Mouse (Mus musculus): Measurements from ENCODE around the gene Numa1. TPM values are rescaled to one million over a fixed set of nuclear protein-coding genes. Genes with fewer than 3 reads are reported as not detected.
"Not testable (repeated sequence)": the region's sequence is repeated elsewhere in the genome, so short reads cannot be mapped to it uniquely, and the experiment has no call there.

Numa1 gene
- total RNA-seq, 2 experiments from 2014 or later = 83.3 to 89.6 TPM

DNA sequence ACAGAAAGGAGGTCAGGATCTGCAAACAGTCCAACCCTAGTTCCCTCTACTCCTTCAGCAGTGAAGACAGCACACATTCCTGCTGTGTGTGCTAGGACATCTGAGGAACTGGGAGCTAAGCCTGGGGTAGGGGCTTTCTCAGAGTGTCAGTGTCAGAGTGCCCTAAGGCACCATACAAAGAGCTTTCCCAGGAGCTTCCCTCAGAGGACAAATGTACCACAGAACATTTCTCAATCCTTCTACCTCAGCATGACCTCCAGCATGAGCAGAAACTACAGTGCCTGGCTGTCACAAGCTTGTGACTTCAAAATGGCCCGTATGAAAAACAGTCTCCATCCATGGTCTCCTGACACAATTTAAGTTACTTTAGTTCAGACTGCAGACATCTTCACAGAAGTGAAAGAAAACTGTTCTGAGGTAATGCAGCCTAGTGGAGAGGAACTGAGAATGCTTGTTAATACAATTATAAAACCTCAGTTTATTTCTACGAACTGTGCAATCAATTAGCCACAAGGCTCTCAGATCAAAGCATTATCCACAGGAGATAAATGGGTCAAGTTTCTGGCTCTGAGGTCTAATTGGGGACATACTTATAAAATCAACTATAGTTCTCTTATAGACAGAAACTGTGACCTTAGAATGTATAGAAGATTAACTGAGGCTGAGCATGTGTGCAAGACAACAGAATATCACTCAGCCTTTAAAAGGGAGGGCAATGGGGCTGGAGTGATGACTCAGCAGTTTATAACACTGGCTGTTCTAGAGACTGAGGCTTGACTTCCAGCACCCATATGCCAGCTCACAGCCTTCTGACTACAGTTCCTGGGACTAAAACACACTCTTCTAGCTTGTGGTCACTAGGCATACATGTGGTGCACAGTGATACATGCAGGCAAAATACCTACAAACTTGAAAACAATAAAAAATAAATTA is 91.5 kb downstream of the Numa1 start:
- intact Hi-C loops (cut with DNase I) = no loop called here
- DNase-seq = no peak

DNA sequence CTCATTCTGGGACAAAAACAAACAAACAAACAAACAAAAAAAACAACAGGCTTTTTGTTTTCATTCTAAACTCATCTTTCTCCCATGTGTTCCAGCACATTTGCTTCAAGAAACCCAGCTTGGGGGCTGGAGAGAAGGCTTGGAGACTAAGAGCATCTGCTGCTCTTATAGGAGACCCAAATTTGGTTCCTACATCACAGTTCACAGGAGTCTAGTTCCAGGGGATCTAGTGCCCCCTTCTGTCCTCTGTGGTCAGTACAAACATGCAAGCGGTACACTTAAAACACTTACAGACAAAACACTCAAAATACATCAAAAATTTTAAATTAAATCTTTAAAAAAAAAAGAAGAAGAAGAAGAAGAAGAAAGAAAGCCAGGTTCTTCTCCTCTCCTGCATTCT is 101.0 kb downstream of the Numa1 start:
- intact Hi-C loops (cut with DNase I) = no loop called here
- DNase-seq = no peak

DNA sequence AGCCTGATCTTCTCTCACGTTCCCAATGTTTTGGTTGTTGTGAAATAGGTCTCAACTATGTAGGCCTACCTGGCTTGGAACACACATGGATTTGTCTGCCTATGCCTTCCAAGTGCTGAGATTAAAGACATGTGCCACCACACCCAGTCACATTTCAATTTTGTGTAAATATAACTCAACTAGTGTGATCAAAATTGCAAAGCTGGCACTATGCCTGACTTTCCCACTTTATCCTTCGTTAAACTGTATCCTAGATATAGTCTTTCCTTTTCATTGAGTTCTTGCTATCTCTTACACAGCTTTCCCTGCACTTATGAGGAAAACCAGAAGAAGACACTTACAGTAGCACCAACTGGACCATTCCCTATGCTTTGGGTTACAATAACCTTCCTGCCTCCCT is 101.6 kb downstream of the Numa1 start:
- DNase-seq = no peak
- intact Hi-C loops (cut with DNase I) = no loop called here

DNA sequence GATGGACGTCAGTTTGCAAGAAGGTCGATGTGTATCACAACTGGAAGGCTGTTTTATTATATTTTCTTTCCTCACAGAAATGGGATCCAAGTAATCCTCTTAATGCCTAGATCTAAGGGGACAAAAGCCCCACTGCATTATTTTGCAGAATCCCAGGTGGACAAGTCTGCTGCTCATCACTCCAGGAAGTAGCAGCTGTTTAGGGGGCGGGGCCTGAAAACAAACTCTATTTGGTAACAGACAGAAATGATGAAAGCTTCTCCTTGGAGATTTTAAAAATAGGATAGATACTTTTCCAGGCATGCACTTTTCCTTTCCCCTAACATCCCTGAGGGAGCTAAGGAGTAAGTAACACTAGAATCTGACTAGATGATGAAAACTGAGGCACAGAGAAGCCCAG is 103.4 kb downstream of the Numa1 start:
- intact Hi-C loops (cut with DNase I) = no loop called here
- DNase-seq = no peak

DNA sequence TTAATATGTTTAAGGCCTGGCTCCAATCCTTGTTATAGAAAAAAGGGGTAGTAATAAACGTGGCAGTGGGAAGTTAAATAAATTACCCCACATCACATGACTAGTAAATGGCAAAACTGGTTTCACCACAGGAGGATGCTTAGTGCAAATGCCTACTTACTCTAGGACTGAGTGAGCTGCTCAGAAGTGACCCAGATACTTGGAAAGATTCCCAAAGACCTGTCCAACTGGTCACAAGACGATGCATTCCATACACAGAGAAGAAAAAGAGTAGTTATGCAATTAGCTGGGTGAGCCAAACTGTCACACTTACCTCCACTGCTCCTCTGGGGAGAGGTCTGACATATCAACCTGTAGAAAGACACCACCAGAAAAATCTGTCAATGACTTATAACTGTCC is 108.4 kb downstream of the Numa1 start:
- intact Hi-C loops (cut with DNase I) = no loop called here
- DNase-seq = no peak

DNA sequence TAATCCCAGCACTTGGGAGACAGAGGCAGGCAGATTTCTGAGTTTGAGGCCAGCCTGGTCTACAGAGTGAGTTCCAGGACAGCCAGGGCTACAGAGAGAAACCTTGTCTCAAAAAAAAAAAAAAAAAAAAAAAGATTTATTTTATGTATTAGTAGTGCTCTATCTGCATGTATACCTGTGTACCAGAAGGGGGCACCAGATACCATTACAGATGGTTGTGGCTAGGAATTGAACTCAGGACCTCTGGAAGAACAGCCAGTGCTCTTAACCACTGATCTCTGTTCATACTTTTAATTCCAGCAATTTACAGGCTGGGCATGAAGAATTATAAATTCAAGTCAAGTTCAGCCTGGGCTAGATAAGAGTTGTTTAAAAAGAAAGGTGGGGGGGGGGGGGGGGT is 114.6 kb downstream of the Numa1 start:
- intact Hi-C loops (cut with DNase I); DNase-seq: not testable (repeated sequence)

DNA sequence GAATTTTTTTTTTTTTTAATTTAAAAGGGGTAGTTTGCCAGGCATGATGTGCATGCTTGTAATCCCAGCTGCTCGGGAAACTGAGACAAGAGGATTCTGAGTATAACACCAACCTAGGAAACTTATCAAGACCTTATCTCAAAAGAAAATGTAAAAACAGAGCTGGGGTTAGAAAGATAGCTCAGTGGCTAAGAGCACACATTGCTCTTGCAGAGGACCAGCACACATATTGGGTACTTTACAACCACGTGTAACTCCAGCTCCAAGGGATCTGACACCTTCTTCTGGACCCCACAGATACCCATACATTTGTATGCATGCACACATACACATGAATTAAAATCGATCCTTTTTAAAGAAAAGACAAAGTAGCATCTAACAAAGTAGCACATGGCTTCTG is 127.4 kb downstream of the Numa1 start:
- DNase-seq = no peak
- intact Hi-C loops (cut with DNase I) = no loop called here

DNA sequence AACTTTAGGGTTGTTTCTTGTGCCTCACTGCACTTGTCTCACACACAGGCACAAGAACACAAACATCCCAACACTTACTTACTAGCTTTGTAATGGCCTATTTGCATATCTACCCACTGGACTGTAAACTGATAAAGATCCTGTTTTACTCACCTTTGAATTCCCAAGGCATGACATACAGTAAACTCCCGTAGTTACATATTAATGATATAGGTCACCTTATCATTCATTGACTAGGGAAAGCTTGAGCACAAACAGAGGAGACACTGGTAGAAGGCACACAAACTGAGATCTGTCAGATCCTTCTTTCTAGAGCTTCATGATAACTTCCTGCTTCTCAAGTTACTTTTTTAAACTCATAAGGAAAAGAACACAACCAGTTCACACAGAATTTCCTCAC is 128.3 kb downstream of the Numa1 start:
- no peak for DNase-seq
- intact Hi-C loops (cut with DNase I) = no loop called here

DNA sequence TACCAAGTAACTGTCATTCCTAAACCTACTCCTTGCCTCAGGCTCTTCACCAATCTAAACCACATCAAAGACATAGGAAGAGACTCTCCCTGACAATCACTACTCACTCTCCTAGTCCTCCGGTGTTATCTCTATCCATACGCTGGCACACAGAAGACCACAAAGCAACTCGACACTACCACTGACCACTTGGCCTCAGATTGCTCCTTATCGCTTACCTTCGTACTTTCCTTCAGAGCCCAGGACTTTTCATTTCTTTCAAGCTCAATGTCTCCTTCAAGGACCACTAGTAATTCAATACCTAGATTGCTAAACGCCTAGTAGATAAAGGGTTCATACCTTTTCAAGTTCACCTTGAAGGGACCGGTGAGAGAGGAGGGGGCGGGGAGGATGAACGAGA is 130.0 kb downstream of the Numa1 start:
- no peak for DNase-seq
- intact Hi-C loops (cut with DNase I) = no loop called here

Other genes starting within 250 kb of the Numa1 start
- gene Phox2a, start 115.8 kb upstream of the Numa1 start, total RNA-seq (2021) = not detected
- gene Inppl1, start 95.9 kb upstream of the Numa1 start, total RNA-seq (2021) = 10 to 100 TPM; 17.8 to 18.8 TPM
- gene Folr2, start 76.9 kb upstream of the Numa1 start, total RNA-seq (2021) = under 1 TPM in 1 of 2 experiments, not detected in 1; 0.40 TPM
- 10 to 100 TPM; 37.0 to 40.0 TPM for gene Anapc15, start 70.4 kb upstream of the Numa1 start, total RNA-seq (2021)
- 1 to 10 TPM in 1 of 2 experiments, under 1 TPM in 1; 0.40 to 1.4 TPM for gene Folr1, start 63.3 kb upstream of the Numa1 start, total RNA-seq (2021)
- 10 to 100 TPM; 86.2 to 91.6 TPM for gene Lamtor1, start 28.2 kb upstream of the Numa1 start, total RNA-seq (2021)
- gene Tomt, start 27.8 kb upstream of the Numa1 start, total RNA-seq (2021) = not detected
- gene Lrrc51, start 216 bp upstream of the Numa1 start, total RNA-seq (2021) = 1 to 10 TPM; 2.8 to 2.9 TPM
- 10 to 100 TPM; 14.0 to 18.9 TPM for gene Il18bp, start 84.6 kb downstream of the Numa1 start, total RNA-seq (2021)
- gene Rnf121, start 131.4 kb downstream of the Numa1 start, total RNA-seq (2021) = 10 to 100 TPM; 47.0 to 51.9 TPM
- 10 to 100 TPM; 28.7 to 30.8 TPM for gene Xndc1, start 131.4 kb downstream of the Numa1 start, total RNA-seq (2021)
- 1 to 10 TPM; 1.7 to 2.2 TPM for gene Xntrpc, start 131.6 kb downstream of the Numa1 start, total RNA-seq (2021)
- gene Trpc2, start 149.0 kb downstream of the Numa1 start, total RNA-seq (2021) = under 1 TPM in 1 of 2 experiments, not detected in 1; 0.60 TPM
- gene Art1, start 167.6 kb downstream of the Numa1 start, total RNA-seq (2021) = not detected
- not detected for gene Art5, start 175.4 kb downstream of the Numa1 start, total RNA-seq (2021)
- not detected for gene Chrna10, start 182.7 kb downstream of the Numa1 start, total RNA-seq (2021)

Data from left cerebral cortex, postnatal 4 days (tissue).